Mouse (Mus musculus) embryonic facial prominence, embryonic 13.5 days (tissue): ENCODE results near the gene Gm3250. TPM values are rescaled to one million over a fixed set of nuclear protein-coding genes. Genes with fewer than 3 reads are reported as not detected.
"Not testable (repeated sequence)": the region's sequence is repeated elsewhere in the genome, so short reads cannot be mapped to it uniquely, and the experiment has no call there.

Experiments
- ATAC-seq: fragments of 200-750 bp; cut with Nextera tagmentation; 2 replicates; pipeline ENCODE4 v1.8.0; 2017; ENCODE audit warnings: low read depth; ENCODE audit not compliant: insufficient number of reproducible peaks, insufficient read depth, low FRiP score, low TSS enrichment
- H3K27ac ChIP-seq: fragments of 300-500 bp; sonication (generic); 2 replicates; pipeline ENCODE4 v1.5.1; 2015; ENCODE audit warnings: moderate library complexity, mild to moderate bottlenecking, inconsistent platforms
- H3K27me3 ChIP-seq: fragments of 300-500 bp; sonication (generic); 2 replicates; pipeline ENCODE4 v1.6.1; 2015; ENCODE audit warnings: mild to moderate bottlenecking, inconsistent platforms
- H3K36me3 ChIP-seq: fragments of 300-500 bp; sonication (generic); 2 replicates; pipeline ENCODE4 v1.6.1; 2015; ENCODE audit warnings: mild to moderate bottlenecking, inconsistent platforms
- H3K4me1 ChIP-seq: fragments of 300-500 bp; sonication (generic); 2 replicates; pipeline ENCODE4 v1.6.1; 2015; ENCODE audit warnings: inconsistent platforms
- H3K4me2 ChIP-seq: fragments of 300-500 bp; sonication (generic); 2 replicates; pipeline ENCODE4 v1.6.1; 2015; ENCODE audit warnings: moderate library complexity, mild to moderate bottlenecking, inconsistent platforms
- H3K4me3 ChIP-seq: fragments of 300-500 bp; sonication (generic); 2 replicates; pipeline ENCODE4 v1.5.1; 2015; ENCODE audit warnings: mild to moderate bottlenecking, inconsistent platforms
- H3K9ac ChIP-seq: fragments of 300-500 bp; sonication (generic); 2 replicates; pipeline ENCODE4 v1.6.1; 2015; ENCODE audit warnings: mild to moderate bottlenecking, inconsistent platforms
- H3K9me3 ChIP-seq: fragments of 300-500 bp; sonication (generic); 2 replicates; pipeline ENCODE4 v1.6.1; 2016; ENCODE audit warnings: inconsistent platforms
- whole genome bisulfite sequencing: fragments of 180-500 bp; shearing (Covaris S2); methylation state at CpG from one replicate; pipeline ENCODE4 v1.1.7; 2015; ENCODE audit warnings: mixed read lengths; 5-methylcytosine and 5-hydroxymethylcytosine counted together
- polyA plus RNA-seq: library from polyadenylated mRNA; unstranded; fragments of >200 nt; fragmentation: Nextera tagmentation; extraction: Ambion mirVana; gene quantifications from 2 replicates; pipeline ENCODE4 v1.2.1, GENCODE M21; 2015

Gm3250 gene
- polyA plus RNA-seq, 1 experiment from 2014 or later: not detected

DNA sequence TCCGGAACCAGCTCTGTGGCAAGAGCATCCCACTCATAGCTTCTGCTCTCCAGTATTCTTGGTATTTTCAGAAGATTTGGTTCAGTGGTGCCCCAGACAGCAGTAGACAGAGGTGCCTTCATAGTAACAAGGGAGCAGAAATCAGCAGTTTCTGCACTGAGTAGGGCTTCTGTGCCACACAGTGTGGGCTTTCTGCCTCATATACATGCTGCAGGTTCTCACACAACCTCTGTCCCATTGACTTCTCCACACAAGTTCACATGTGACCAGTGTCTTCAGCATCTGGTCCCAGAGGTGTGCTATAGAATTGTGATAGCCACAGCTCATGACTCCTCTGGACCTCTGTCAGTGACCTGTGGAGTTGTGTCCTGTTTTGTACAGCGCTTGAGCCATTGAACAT is 6.3 kb upstream of the Gm3250 start:
- Histone ChIP-seq H3K4me2 (no peak overlapping the region), H3K4me1 (no peaks in the 10 kb centered on the region), H3K27me3 (no peaks in the 10 kb centered on the region), H3K9ac (no peak overlapping the region), H3K4me3 (no peak overlapping the region), H3K9me3 (no peaks in the 10 kb centered on the region), H3K27ac (no peak overlapping the region), H3K36me3 (no peaks in the 10 kb centered on the region)
- WGBS: 79% methylated on average over 2 of the region's 2 CpGs
- ATAC-seq: no peak

DNA sequence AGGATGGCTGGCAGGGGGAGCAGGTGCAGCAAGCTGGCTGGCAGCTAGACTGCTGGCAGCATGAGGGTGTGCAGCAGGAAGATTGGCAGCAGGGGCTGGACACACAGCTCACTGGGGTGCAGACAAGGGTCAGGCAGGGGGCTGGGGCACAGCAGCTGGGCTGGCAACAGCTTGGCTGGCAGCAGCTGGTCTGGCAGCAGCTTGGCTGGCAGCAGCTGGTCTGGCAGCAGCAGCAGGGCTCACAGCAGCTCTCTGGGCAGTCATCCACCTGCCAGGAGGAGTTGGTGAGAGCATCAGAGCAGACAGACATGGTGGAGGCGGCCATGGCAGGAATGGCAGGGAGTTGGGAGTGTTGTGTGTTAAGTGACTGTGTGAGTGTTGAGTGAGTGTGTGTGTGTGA is 5.5 kb upstream of the Gm3250 start, which contains the start of gene Gm7137:
Gene Gm7137 (minus strand): TSS at position 325 of the 400 bp plus-strand sequence.
- H3K9me3 ChIP-seq, H3K27ac ChIP-seq, H3K36me3 ChIP-seq, H3K4me3 ChIP-seq, H3K4me1 ChIP-seq, H3K9ac ChIP-seq, ATAC-seq, H3K4me2 ChIP-seq, H3K27me3 ChIP-seq: not testable (repeated sequence)
- WGBS: 50% methylated on average over 1 of the region's 1 CpGs

DNA sequence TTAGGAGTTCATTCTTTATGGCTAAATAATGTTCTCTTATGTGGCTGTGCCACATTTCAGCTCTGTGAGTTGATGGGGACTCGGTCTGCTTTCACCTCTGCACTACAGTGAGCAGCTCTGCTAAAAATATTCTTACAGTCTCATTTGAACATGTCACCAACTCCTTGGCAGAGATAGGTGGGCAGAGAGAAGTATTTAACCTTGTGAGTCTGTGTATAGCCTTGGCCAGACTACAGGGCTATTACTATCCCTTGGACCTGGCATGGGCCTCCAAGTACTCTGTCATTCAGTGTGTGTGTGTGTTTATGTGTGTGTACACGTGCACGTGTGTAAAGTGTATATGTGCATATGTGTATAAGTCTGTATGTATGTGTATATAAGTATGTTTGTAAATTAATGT is 1.1 kb upstream of the Gm3250 start:
- ATAC-seq: not testable (repeated sequence)

DNA sequence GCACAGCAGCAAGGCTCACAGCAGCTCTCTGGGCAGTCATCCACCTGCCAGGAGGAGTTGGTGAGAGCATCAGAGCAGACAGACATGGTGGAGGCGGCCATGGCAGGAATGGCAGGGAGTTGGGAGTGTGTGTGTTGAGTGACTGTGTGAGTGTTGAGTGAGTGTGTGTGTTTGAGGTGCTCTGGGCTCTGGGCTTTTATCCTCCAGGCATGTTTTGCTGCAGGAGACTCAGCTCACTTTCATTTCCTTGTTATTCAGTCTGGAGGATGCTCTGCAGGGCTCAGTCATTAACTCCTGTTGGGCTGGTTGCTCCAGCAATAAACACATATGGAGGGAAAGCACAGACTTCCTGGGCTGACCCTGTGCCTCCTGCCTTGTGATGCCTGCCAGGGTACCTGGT is 5.5 kb downstream of the Gm3250 start, which contains the start of gene Gm7138:
Gene Gm7138 (minus strand): TSS at position 101 of the 400 bp plus-strand sequence.
- H3K9me3 ChIP-seq, H3K4me1 ChIP-seq, H3K4me2 ChIP-seq, H3K36me3 ChIP-seq, H3K27ac ChIP-seq, H3K4me3 ChIP-seq, H3K9ac ChIP-seq, ATAC-seq, H3K27me3 ChIP-seq: not testable (repeated sequence)
- WGBS: 47% methylated on average over 1 of the region's 1 CpGs

More for the DNA sequence above, 1.1 kb upstream of the Gm3250 start:
- H3K9ac ChIP-seq, H3K4me2 ChIP-seq, H3K9me3 ChIP-seq, H3K4me3 ChIP-seq, H3K27me3 ChIP-seq, H3K36me3 ChIP-seq, H3K27ac ChIP-seq, H3K4me1 ChIP-seq: not testable (repeated sequence)
- WGBS: 78% methylated on average over 3 of the region's 3 CpGs

DNA sequence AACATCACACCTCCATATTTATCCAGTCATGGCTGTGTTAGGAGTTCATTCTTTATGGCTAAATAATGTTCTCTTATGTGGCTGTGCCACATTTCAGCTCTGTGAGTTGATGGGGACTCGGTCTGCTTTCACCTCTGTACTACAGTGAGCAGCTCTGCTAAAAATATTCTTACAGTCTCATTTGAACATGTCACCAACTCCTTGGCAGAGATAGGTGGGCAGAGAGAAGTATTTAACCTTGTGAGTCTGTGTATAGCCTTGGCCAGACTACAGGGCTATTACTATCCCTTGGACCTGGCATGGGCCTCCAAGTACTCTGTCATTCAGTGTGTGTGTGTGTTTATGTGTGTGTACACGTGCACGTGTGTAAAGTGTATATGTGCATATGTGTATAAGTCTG is 10.2 kb downstream of the Gm3250 start:
- not testable (repeated sequence) for H3K9ac ChIP-seq, H3K27me3 ChIP-seq, H3K27ac ChIP-seq, H3K9me3 ChIP-seq, H3K4me3 ChIP-seq, H3K4me2 ChIP-seq, ATAC-seq, H3K36me3 ChIP-seq, H3K4me1 ChIP-seq
- 87% methylated on average over 3 of the region's 3 CpGs for WGBS

DNA sequence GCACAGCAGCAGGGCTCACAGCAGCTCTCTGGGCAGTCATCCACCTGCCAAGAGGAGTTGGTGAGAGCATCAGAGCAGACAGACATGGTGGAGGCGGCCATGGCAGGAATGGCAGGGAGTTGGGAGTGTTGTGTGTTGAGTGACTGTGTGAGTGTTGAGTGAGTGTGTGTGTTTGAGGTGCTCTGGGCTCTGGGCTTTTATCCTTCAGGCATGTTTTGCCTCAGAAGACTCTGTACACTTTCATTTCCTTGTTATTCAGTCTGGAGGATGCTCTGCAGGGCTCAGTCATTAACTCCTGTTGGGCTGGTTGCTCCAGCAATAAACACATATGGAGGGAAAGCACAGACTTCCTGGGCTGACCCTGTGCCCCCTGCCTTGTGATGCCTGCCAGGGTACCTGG is 11.1 kb downstream of the Gm3250 start, which contains the start of gene Gm3238:
Gene Gm3238 (minus strand): TSS at position 101 of the 400 bp plus-strand sequence.
- WGBS: 70% methylated on average over 1 of the region's 1 CpGs
- not testable (repeated sequence) for H3K9ac ChIP-seq, ATAC-seq

DNA sequence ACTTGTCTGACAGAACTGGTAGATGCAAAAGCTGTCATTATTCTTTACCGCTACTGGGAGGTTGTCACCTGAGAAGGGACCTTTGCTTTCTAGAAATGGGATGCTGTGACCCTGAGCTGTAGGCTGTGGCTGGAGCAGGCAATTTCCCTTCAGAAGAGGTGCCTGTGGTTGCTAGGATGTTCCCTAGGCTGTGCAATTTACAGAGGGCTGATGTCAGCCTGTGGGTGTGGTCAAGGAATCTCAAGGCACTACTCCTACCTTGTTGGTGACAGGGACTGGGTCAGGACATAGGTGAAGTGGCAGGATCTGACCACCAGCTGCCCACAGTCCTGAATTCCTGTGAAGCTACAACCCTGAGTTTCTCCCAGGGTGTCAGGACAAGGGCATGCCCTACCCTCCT is 12.6 kb downstream of the Gm3250 start:
- Histone ChIP-seq H3K4me1 (no peaks in the 10 kb centered on the region), H3K9me3 (no peaks in the 10 kb centered on the region), H3K4me2 (no peak overlapping the region), H3K36me3 (no peaks in the 10 kb centered on the region), H3K27ac (no peak overlapping the region), H3K9ac (no peak overlapping the region), H3K27me3 (no peaks in the 10 kb centered on the region), H3K4me3 (no peak overlapping the region)
- WGBS: 65% methylated on average over 1 of the region's 1 CpGs
- no peak for ATAC-seq

More for the DNA sequence above, 11.1 kb downstream of the Gm3250 start, which contains the start of gene Gm3238:
- not testable (repeated sequence) for H3K27me3 ChIP-seq, H3K4me3 ChIP-seq, H3K4me1 ChIP-seq, H3K4me2 ChIP-seq, H3K9me3 ChIP-seq, H3K27ac ChIP-seq, H3K36me3 ChIP-seq

DNA sequence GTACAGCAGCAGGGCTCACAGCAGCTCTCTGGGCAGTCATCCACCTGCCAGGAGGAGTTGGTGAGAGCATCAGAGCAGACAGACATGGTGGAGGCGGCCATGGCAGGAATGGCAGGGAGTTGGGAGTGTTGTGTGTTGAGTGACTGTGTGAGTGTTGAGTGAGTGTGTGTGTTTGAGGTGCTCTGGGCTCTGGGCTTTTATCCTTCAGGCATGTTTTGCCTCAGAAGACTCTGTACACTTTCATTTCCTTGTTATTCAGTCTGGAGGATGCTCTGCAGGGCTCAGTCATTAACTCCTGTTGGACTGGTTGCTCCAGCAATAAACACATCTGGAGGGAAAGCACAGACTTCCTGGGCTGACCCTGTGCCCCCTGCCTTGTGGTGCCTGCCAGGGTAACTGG is 22.8 kb downstream of the Gm3250 start, which contains the start of gene Gm3233:
Gene Gm3233 (minus strand): TSS at position 101 of the 400 bp plus-strand sequence.
- not testable (repeated sequence) for H3K9me3 ChIP-seq, H3K4me3 ChIP-seq, H3K4me1 ChIP-seq, H3K27me3 ChIP-seq, H3K9ac ChIP-seq, H3K27ac ChIP-seq, ATAC-seq, H3K4me2 ChIP-seq, H3K36me3 ChIP-seq
- WGBS: 80% methylated on average over 1 of the region's 1 CpGs

DNA sequence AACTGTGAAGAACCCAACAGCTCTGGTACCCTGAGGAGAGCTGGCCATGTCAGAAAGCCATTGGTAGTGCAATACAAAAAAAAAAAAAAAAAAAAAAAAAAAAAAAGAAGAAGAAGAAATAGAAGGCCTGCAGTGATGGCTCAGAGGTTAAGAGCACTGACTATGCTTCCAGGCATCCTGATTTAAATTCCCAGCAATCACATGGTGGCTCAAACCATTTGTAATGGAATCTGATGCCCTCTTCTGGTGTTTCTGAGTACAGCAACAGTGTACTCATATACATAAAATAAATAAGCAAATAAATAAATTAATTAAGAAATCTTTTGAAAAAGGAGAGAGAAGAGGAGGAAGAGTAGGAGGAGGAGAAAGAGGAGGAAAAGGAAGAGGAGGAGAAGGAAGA is 28.9 kb downstream of the Gm3250 start:
- H3K9me3 ChIP-seq: no peaks in the 10 kb centered on the region

DNA sequence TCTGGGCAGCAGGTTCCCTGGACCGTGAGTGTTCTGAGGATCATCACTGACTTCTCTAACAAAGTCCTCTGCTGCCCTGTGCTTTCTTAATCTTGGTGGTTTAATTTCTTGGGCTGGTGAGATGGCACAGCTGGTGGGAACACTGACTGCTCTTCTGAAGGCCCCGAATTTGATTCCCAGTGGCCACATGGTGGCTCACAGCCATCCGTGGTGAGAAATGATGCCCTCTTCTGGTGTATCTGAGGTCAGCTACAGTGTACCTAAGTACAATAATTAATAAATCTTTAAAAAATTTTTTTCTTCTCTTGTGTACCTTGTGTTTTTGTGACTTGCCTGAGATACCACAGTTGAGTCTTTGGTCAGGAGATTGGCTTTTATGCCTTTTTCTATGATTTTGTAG is 30.0 kb downstream of the Gm3250 start:
- not testable (repeated sequence) for H3K4me1 ChIP-seq, H3K27me3 ChIP-seq
- 64% methylated on average over 3 of the region's 3 CpGs for WGBS

More for the DNA sequence above, 28.9 kb downstream of the Gm3250 start:
- H3K36me3 ChIP-seq: no peaks in the 10 kb centered on the region
- H3K27ac ChIP-seq: no peak overlapping the region
- no peak overlapping the region for H3K4me2 ChIP-seq
- H3K4me3 ChIP-seq: no peak overlapping the region
- no peak for ATAC-seq
- no peaks in the 10 kb centered on the region for H3K27me3 ChIP-seq
- no peaks in the 10 kb centered on the region for H3K4me1 ChIP-seq
- no peak overlapping the region for H3K9ac ChIP-seq

DNA sequence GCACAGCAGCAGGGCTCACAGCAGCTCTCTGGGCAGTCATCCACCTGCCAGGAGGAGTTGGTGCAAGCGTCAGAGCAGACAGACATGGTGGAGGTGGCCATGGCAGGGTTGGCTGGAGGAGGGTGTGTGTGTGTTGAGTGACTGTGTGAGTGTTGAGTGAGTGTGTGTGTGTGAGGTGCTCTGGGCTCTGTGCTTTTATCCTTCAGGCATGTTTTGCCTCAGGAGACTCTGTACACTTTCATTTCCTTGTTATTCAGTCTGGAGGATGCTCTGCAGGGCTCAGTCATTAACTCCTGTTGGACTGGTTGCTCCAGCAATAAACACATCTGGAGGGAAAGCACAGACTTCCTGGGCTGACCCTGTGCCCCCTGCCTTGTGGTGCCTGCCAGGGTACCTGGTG is 31.1 kb downstream of the Gm3250 start, which contains the start of gene Gm9736:
Gene Gm9736 (minus strand): TSS at position 101 of the 400 bp plus-strand sequence.
- H3K9ac ChIP-seq, ATAC-seq, H3K4me1 ChIP-seq, H3K36me3 ChIP-seq, H3K9me3 ChIP-seq, H3K27ac ChIP-seq, H3K4me2 ChIP-seq, H3K27me3 ChIP-seq, H3K4me3 ChIP-seq: not testable (repeated sequence)
- 61% methylated on average over 1 of the region's 1 CpGs for WGBS

More for the DNA sequence above, 30.0 kb downstream of the Gm3250 start:
- not testable (repeated sequence) for H3K9ac ChIP-seq, H3K9me3 ChIP-seq, H3K36me3 ChIP-seq, H3K4me2 ChIP-seq, ATAC-seq, H3K27ac ChIP-seq, H3K4me3 ChIP-seq

DNA sequence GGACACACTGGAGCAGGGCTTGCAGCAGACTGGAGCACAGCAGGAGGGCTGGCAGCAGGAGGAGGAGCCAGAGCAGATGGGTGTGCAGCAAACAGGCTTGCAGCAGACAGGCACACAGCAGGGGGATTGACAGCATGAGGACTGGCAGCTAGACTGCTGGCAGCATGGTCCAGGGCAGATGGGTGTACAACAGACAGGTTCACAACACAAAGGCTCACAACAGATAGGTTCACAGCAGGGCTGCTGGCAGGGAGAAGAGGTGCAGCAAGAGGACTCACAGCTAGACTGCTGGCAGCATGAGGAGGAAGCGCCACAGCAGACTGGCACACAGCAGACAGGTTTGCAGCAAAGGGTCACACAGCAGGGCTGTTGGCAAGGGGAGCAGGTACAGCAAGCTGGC is 31.7 kb downstream of the Gm3250 start:
- not testable (repeated sequence) for ATAC-seq, H3K27ac ChIP-seq, H3K4me3 ChIP-seq, H3K4me1 ChIP-seq, H3K27me3 ChIP-seq, H3K9ac ChIP-seq, H3K9me3 ChIP-seq, H3K4me2 ChIP-seq, H3K36me3 ChIP-seq
- 89% methylated on average over 1 of the region's 1 CpGs for WGBS
